Mouse (Mus musculus): Measurements from ENCODE around the gene Cfap97d2. TPM values are rescaled to one million over a fixed set of nuclear protein-coding genes. Genes with fewer than 3 reads are reported as not detected.

The Cfap97d2 gene
- polyA plus RNA-seq, 1 experiment from 2014 or later, result 0.96 TPM

GRCm38 (mm10) chr8:13678182-13678581 lies 27.5 kb upstream of the Cfap97d2 start:
- Histone ChIP-seq H3K4me3 (ENCODE audit: low read depth, low read length) (peak overlapping the region; percentile 72), H3K36me3 (ENCODE audit: control insufficient read depth, insufficient read depth, low read length) (no peaks in the 10 kb centered on the region), H3K4me1 (replicated peaks; ENCODE audit: control insufficient read depth, insufficient read depth, low read length) (peaks cover 4% of the 10 kb centered on the region; the same call in 1 of the 2 replicates), H3K9ac (ENCODE audit: low read length) (0 out of 2 replicates have a peak overlapping the region, but pooled peaks have one; percentile 39), H3K27me3 (ENCODE audit: control insufficient read depth, insufficient read depth, low read length) (no peaks in the 10 kb centered on the region), H3K4me2 (ENCODE audit: low read depth, low read length, severe bottlenecking) (peak overlapping the region; percentile 90), H3K9me3 (ENCODE audit: control insufficient read depth, low read length) (no peaks in the 10 kb centered on the region), H3K27ac (ENCODE audit: low read depth, low read length) (no peak overlapping the region)
- ATAC-seq (replicated peaks; ENCODE audit: low FRiP score), result no peak
- 56% methylated on average over 8 of the region's 8 CpGs for WGBS
- DNase-seq (ENCODE audit: low spot score), result no peak

- peaks cover 5% of the 10 kb centered on the region; the same call in 1 of the 2 replicates for H3K9me3 ChIP-seq (ENCODE audit: control insufficient read depth, low read length)
- no peak overlapping the region for H3K4me2 ChIP-seq (ENCODE audit: low read depth, low read length, severe bottlenecking)
- H3K9ac ChIP-seq (ENCODE audit: low read length), result no peak overlapping the region
- no peaks in the 10 kb centered on the region for H3K27me3 ChIP-seq (ENCODE audit: control insufficient read depth, insufficient read depth, low read length)
- H3K4me1 ChIP-seq (replicated peaks; ENCODE audit: control insufficient read depth, insufficient read depth, low read length), result 0 out of 2 replicates have a peak, but pooled peaks cover 2% of the 10 kb centered on the region
- no peak overlapping the region for H3K4me3 ChIP-seq (ENCODE audit: low read depth, low read length)
- no peak overlapping the region for H3K27ac ChIP-seq (ENCODE audit: low read depth, low read length)
- ATAC-seq (replicated peaks; ENCODE audit: low FRiP score), result no peak
- 82% methylated on average over 7 of the region's 7 CpGs for WGBS
- DNase-seq (ENCODE audit: low spot score), result no peak
- H3K36me3 ChIP-seq (ENCODE audit: control insufficient read depth, insufficient read depth, low read length), result no peaks in the 10 kb centered on the region
These were observed 21.6 kb upstream of the Cfap97d2 start for GRCm38 (mm10) chr8:13684131-13684530.

GRCm38 (mm10) chr8:13685674-13686314 lies 19.9 kb upstream of the Cfap97d2 start:
- Histone ChIP-seq H3K9me3 (ENCODE audit: control insufficient read depth, low read length) (peaks cover 5% of the 10 kb centered on the region; the same call in 1 of the 2 replicates), H3K4me3 (ENCODE audit: low read depth, low read length) (no peak overlapping the region), H3K4me1 (replicated peaks; ENCODE audit: control insufficient read depth, insufficient read depth, low read length) (0 out of 2 replicates have a peak, but pooled peaks cover 2% of the 10 kb centered on the region), H3K27ac (ENCODE audit: low read depth, low read length) (no peak overlapping the region), H3K9ac (ENCODE audit: low read length) (no peak overlapping the region), H3K4me2 (ENCODE audit: low read depth, low read length, severe bottlenecking) (no peak overlapping the region), H3K27me3 (ENCODE audit: control insufficient read depth, insufficient read depth, low read length) (no peaks in the 10 kb centered on the region), H3K36me3 (ENCODE audit: control insufficient read depth, insufficient read depth, low read length) (no peaks in the 10 kb centered on the region)
- 93% methylated on average over 16 of the region's 16 CpGs for WGBS
- ATAC-seq (replicated peaks; ENCODE audit: low FRiP score) (no peak), DNase-seq (ENCODE audit: low spot score) (no peak)

GRCm38 (mm10) chr8:13686426-13686825 lies 19.3 kb upstream of the Cfap97d2 start:
- no peak overlapping the region for H3K4me2 ChIP-seq (ENCODE audit: low read depth, low read length, severe bottlenecking)
- H3K27ac ChIP-seq (ENCODE audit: low read depth, low read length), result no peak overlapping the region
- H3K4me3 ChIP-seq (ENCODE audit: low read depth, low read length), result no peak overlapping the region
- WGBS, result 76% methylated on average over 7 of the region's 7 CpGs
- peaks cover 5% of the 10 kb centered on the region; the same call in 1 of the 2 replicates for H3K9me3 ChIP-seq (ENCODE audit: control insufficient read depth, low read length)
- DNase-seq (ENCODE audit: low spot score) (no peak), ATAC-seq (replicated peaks; ENCODE audit: low FRiP score) (no peak)
- H3K27me3 ChIP-seq (ENCODE audit: control insufficient read depth, insufficient read depth, low read length), result no peaks in the 10 kb centered on the region
- H3K36me3 ChIP-seq (ENCODE audit: control insufficient read depth, insufficient read depth, low read length), result no peaks in the 10 kb centered on the region
- H3K4me1 ChIP-seq (replicated peaks; ENCODE audit: control insufficient read depth, insufficient read depth, low read length), result 0 out of 2 replicates have a peak, but pooled peaks cover 2% of the 10 kb centered on the region
- H3K9ac ChIP-seq (ENCODE audit: low read length), result no peak overlapping the region

- H3K9me3 ChIP-seq (ENCODE audit: control insufficient read depth, low read length), result peaks cover 5% of the 10 kb centered on the region; the same call in 1 of the 2 replicates
- H3K36me3 ChIP-seq (ENCODE audit: control insufficient read depth, insufficient read depth, low read length), result no peaks in the 10 kb centered on the region
- H3K27me3 ChIP-seq (ENCODE audit: control insufficient read depth, insufficient read depth, low read length), result no peaks in the 10 kb centered on the region
- 0 out of 2 replicates have a peak, but pooled peaks cover 2% of the 10 kb centered on the region for H3K4me1 ChIP-seq (replicated peaks; ENCODE audit: control insufficient read depth, insufficient read depth, low read length)
- H3K27ac ChIP-seq (ENCODE audit: low read depth, low read length), result no peak overlapping the region
- no peak for ATAC-seq (replicated peaks; ENCODE audit: low FRiP score)
- 93% methylated on average over 8 of the region's 8 CpGs for WGBS
- no peak overlapping the region for H3K4me2 ChIP-seq (ENCODE audit: low read depth, low read length, severe bottlenecking)
- no peak for DNase-seq (ENCODE audit: low spot score)
- no peak overlapping the region for H3K9ac ChIP-seq (ENCODE audit: low read length)
- H3K4me3 ChIP-seq (ENCODE audit: low read depth, low read length), result no peak overlapping the region
These were observed 18.5 kb upstream of the Cfap97d2 start for GRCm38 (mm10) chr8:13687101-13687717.

GRCm38 (mm10) chr8:13687941-13688340 lies 17.7 kb upstream of the Cfap97d2 start:
- Histone ChIP-seq H3K27ac (ENCODE audit: low read depth, low read length) (no peak overlapping the region), H3K4me2 (ENCODE audit: low read depth, low read length, severe bottlenecking) (no peak overlapping the region), H3K4me1 (replicated peaks; ENCODE audit: control insufficient read depth, insufficient read depth, low read length) (0 out of 2 replicates have a peak, but pooled peaks cover 2% of the 10 kb centered on the region), H3K36me3 (ENCODE audit: control insufficient read depth, insufficient read depth, low read length) (no peaks in the 10 kb centered on the region), H3K4me3 (ENCODE audit: low read depth, low read length) (no peak overlapping the region), H3K9ac (ENCODE audit: low read length) (no peak overlapping the region), H3K9me3 (ENCODE audit: control insufficient read depth, low read length) (peaks cover 5% of the 10 kb centered on the region; the same call in 1 of the 2 replicates), H3K27me3 (ENCODE audit: control insufficient read depth, insufficient read depth, low read length) (no peaks in the 10 kb centered on the region)
- WGBS, result 77% methylated on average over 4 of the region's 4 CpGs
- no peak for ATAC-seq (replicated peaks; ENCODE audit: low FRiP score)
- DNase-seq (ENCODE audit: low spot score), result no peak

- H3K9me3 ChIP-seq (ENCODE audit: control insufficient read depth, low read length), result peaks cover 5% of the 10 kb centered on the region; the same call in 1 of the 2 replicates
- no peaks in the 10 kb centered on the region for H3K27me3 ChIP-seq (ENCODE audit: control insufficient read depth, insufficient read depth, low read length)
- 0 out of 2 replicates have a peak, but pooled peaks cover 2% of the 10 kb centered on the region for H3K4me1 ChIP-seq (replicated peaks; ENCODE audit: control insufficient read depth, insufficient read depth, low read length)
- H3K4me3 ChIP-seq (ENCODE audit: low read depth, low read length), result no peak overlapping the region
- no peaks in the 10 kb centered on the region for H3K36me3 ChIP-seq (ENCODE audit: control insufficient read depth, insufficient read depth, low read length)
- 59% methylated on average over 6 of the region's 6 CpGs for WGBS
- DNase-seq (ENCODE audit: low spot score), result no peak
- no peak overlapping the region for H3K27ac ChIP-seq (ENCODE audit: low read depth, low read length)
- no peak overlapping the region for H3K4me2 ChIP-seq (ENCODE audit: low read depth, low read length, severe bottlenecking)
- no peak for ATAC-seq (replicated peaks; ENCODE audit: low FRiP score)
- no peak overlapping the region for H3K9ac ChIP-seq (ENCODE audit: low read length)
These were observed 17.2 kb upstream of the Cfap97d2 start for GRCm38 (mm10) chr8:13688461-13688860.

GRCm38 (mm10) chr8:13689331-13689730 lies 16.4 kb upstream of the Cfap97d2 start:
- Histone ChIP-seq H3K9ac (ENCODE audit: low read length) (no peak overlapping the region), H3K4me1 (replicated peaks; ENCODE audit: control insufficient read depth, insufficient read depth, low read length) (0 out of 2 replicates have a peak, but pooled peaks cover 2% of the 10 kb centered on the region), H3K9me3 (ENCODE audit: control insufficient read depth, low read length) (peaks cover 5% of the 10 kb centered on the region; the same call in 1 of the 2 replicates), H3K4me3 (ENCODE audit: low read depth, low read length) (no peak overlapping the region), H3K4me2 (ENCODE audit: low read depth, low read length, severe bottlenecking) (no peak overlapping the region), H3K36me3 (ENCODE audit: control insufficient read depth, insufficient read depth, low read length) (no peaks in the 10 kb centered on the region), H3K27ac (ENCODE audit: low read depth, low read length) (no peak overlapping the region), H3K27me3 (ENCODE audit: control insufficient read depth, insufficient read depth, low read length) (no peaks in the 10 kb centered on the region)
- no peak for ATAC-seq (replicated peaks; ENCODE audit: low FRiP score)
- 87% methylated on average over 5 of the region's 5 CpGs for WGBS
- DNase-seq (ENCODE audit: low spot score), result no peak
